Mouse (Mus musculus) neural tube, embryonic 13.5 days (tissue): Measurements from ENCODE around the gene Mapt. TPM values are rescaled to one million over a fixed set of nuclear protein-coding genes. Genes with fewer than 3 reads are reported as not detected.

Experiments used
- ATAC-seq: fragments of 200-750 bp; cut with Nextera tagmentation; 2 replicates; pipeline ENCODE4 v1.8.0; 2017; ENCODE audit warnings: low read depth, mild to moderate bottlenecking, moderate TSS enrichment, moderate library complexity
- H3K27ac ChIP-seq: fragments of 300-500 bp; sonication (generic); replicated peaks from 2 replicates; pipeline ENCODE4 v1.5.1; 2015; ENCODE audit warnings: moderate library complexity, mild to moderate bottlenecking, inconsistent platforms
- H3K27me3 ChIP-seq: fragments of 300-500 bp; sonication (generic); 2 replicates; pipeline ENCODE4 v1.6.1; 2015; ENCODE audit warnings: mild to moderate bottlenecking, inconsistent platforms
- H3K36me3 ChIP-seq: fragments of 300-500 bp; sonication (generic); 2 replicates; pipeline ENCODE4 v1.6.1; 2015; ENCODE audit warnings: mild to moderate bottlenecking, inconsistent platforms
- H3K4me1 ChIP-seq: fragments of 300-500 bp; sonication (generic); replicated peaks from 2 replicates; pipeline ENCODE4 v1.6.1; 2015; ENCODE audit warnings: inconsistent platforms
- H3K4me2 ChIP-seq: fragments of 300-500 bp; sonication (generic); 2 replicates; pipeline ENCODE4 v1.6.1; 2015; ENCODE audit warnings: inconsistent platforms, mild to moderate bottlenecking, moderate library complexity
- H3K4me3 ChIP-seq: fragments of 300-500 bp; sonication (generic); 2 replicates; pipeline ENCODE4 v1.5.1; 2015; ENCODE audit warnings: mild to moderate bottlenecking, inconsistent platforms
- H3K9ac ChIP-seq: fragments of 300-500 bp; sonication (generic); 2 replicates; pipeline ENCODE4 v1.6.1; 2015; ENCODE audit warnings: moderate library complexity, mild to moderate bottlenecking, inconsistent platforms
- H3K9me3 ChIP-seq: fragments of 300-500 bp; sonication (generic); 2 replicates; pipeline ENCODE4 v1.6.1; 2016; ENCODE audit warnings: inconsistent platforms
- WGBS: fragments of 180-500 bp; shearing (Covaris S2); methylation state at CpG from one replicate; pipeline ENCODE4 v1.1.7; 2015; 5-methylcytosine and 5-hydroxymethylcytosine counted together
- polyA plus RNA-seq: library from polyadenylated mRNA; unstranded; fragments of >200 nt; fragmentation: Nextera tagmentation; extraction: Ambion mirVana; gene quantifications from 2 replicates; pipeline ENCODE4 v1.2.1, GENCODE M21; 2015

Mapt gene
- polyA plus RNA-seq, result 665 and 688 TPM in 2 replicates

DNA sequence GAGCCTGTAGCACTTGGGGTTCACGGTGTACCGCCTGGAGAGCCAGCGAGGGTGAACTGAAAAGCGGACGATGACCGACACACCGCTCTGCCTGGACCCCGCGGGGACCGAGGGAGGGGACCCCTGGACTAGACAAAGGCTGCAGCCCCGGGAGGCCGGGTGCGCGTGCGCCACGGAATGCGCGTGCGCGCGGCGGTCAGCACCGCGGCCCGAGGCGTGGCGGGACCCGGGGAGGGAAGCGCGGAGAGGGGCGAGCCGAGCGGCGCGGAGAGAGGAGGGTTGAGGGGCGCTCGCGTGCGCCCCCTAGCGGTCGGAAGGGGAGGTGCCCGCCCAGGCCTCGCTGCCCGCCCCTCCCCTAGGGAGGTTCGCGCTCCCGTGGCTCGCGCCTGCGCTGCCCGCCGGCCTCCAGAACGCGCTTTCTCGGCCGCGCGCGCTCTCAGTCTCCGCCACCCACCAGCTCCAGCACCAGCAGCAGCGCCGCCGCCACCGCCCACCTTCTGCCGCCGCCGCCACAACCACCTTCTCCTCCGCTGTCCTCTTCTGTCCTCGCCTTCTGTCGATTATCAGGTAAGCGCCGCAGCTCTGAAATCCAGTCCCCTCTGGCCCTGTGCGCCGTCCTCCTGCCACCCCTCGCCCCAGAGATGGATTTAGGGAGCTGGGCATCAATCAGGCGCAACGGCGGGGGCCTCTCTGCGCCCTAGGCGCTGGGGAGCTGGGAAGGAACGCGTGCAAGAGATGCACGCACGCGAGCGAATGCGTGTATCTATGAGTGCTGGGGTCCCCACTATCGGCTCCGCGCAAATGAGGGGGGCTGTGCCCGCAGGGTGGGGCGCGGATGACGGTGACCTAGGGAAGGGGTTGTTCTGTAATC, at the start of gene Mapt:
Gene Mapt, plus strand, starts transcription at position 350 of the 871 bp plus-strand sequence.
- peak; percentile 65 for ATAC-seq
- peak within 1 kb of the TSS; percentile 81 for H3K4me3 ChIP-seq
- H3K36me3 ChIP-seq, result no peaks in the 10 kb centered on the region
- peaks cover 40% of the 10 kb centered on the region for H3K4me1 ChIP-seq
- no peaks in the 10 kb centered on the region for H3K9me3 ChIP-seq
- under 1% methylated on average over 74 of the region's 94 CpGs for WGBS
- peak within 1 kb of the TSS; percentile 99 for H3K27ac ChIP-seq
- H3K27me3 ChIP-seq, result peaks cover 30% of the 10 kb centered on the region
- peak within 1 kb of the TSS; percentile 79 for H3K4me2 ChIP-seq
- H3K9ac ChIP-seq, result peak within 1 kb of the TSS; percentile 95

DNA sequence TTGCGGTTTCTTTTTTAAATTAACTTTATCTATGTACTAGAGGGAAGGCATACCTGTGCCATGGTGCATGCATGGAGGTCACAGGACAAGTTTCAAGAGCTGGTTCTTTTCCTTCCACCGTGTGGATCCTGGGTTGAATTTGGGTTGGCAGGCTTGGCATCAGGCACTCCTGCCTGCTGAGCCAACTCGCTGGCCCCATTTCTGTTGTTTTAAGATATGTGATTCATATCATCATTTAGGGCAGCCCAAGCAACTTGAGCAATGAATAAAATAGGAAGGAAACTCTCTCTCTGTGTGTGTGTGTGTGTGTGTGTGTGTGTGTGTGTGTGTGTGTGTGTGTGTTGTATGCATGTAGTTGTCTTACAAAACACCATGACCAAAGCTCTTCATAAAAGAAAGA, 49.0 kb upstream of the Mapt start:
- no peak for ATAC-seq
- WGBS, result 84% methylated on average over 3 of the region's 3 CpGs
- H3K4me3 ChIP-seq, result no peak overlapping the region

DNA sequence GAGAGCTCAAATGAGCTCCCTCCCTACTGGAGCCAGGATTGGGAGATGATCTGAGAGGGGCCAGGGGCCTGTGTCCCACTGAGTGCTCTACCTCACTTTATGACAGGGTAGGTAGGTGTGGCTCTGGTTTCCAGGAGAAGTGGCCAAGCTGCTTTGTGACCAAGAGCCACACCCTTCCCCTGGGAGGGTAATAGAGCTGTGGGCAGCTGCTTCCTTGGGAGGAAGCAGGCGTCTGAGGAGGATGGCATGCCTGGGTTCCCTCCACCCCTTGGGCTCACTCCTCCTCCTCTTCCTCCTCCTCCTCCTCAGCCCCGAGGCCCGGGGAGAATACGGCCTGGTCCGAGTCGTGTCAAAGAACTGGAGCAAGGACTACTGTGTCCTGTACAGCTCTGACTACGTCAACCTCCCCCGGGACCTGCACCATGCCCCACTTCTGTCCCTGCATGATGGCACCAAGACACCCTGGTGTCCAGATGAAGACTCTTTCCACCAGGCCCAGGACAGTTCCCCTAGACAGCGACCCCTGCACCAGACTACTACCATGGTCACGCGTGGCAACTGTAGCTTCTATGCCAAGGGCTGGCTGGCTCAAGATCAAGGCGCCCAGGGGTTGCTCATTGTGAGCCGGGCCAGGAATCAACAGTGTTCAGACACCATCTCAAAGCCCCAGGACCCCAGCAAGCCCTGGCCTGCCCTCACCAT, 44.9 kb upstream of the Mapt start, which contains the start of gene Sppl2c:
Gene Sppl2c, plus strand, starts transcription at position 193 of the 702 bp plus-strand sequence.
- no peak within 1 kb of the TSS for H3K4me2 ChIP-seq
- ATAC-seq, result no peak
- H3K9me3 ChIP-seq, result no peaks in the 10 kb centered on the region
- H3K27me3 ChIP-seq, result no peaks in the 10 kb centered on the region; the same call in 1 of the 2 replicates
- no peaks in the 10 kb centered on the region for H3K36me3 ChIP-seq
- WGBS, result 71% methylated on average over 13 of the region's 13 CpGs
- no peak within 1 kb of the TSS for H3K9ac ChIP-seq
- H3K4me3 ChIP-seq, result no peak within 1 kb of the TSS
- no peak within 1 kb of the TSS for H3K27ac ChIP-seq
- no peaks in the 10 kb centered on the region for H3K4me1 ChIP-seq

More for the DNA sequence above, 49.0 kb upstream of the Mapt start:
- H3K27ac ChIP-seq, result no peak overlapping the region
- no peaks in the 10 kb centered on the region for H3K9me3 ChIP-seq
- no peaks in the 10 kb centered on the region; the same call in 1 of the 2 replicates for H3K27me3 ChIP-seq
- no peaks in the 10 kb centered on the region for H3K4me1 ChIP-seq
- H3K36me3 ChIP-seq, result no peaks in the 10 kb centered on the region
- no peak overlapping the region for H3K9ac ChIP-seq
- H3K4me2 ChIP-seq, result no peak overlapping the region

DNA sequence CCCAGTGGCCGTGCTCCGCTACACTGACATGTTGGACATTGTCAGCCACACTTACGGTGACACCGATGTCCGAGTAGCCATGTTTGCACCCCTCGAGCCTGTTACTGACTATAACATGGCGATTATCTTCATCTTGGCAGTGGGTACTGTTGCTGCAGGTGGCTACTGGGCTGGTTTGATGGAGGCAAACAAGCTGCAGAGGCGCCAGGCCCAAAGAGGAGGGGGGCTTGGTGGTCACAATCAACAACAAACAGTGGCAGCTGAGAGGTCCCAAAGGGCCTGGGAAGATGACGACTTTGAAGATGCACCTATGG, 44.4 kb upstream of the Mapt start:
- no peak overlapping the region for H3K27ac ChIP-seq
- H3K27me3 ChIP-seq, result no peaks in the 10 kb centered on the region; the same call in 1 of the 2 replicates
- WGBS, result 92% methylated on average over 9 of the region's 9 CpGs
- H3K9me3 ChIP-seq, result no peaks in the 10 kb centered on the region
- ATAC-seq, result no peak
- H3K36me3 ChIP-seq, result no peaks in the 10 kb centered on the region
- no peak overlapping the region for H3K4me3 ChIP-seq
- no peak overlapping the region for H3K9ac ChIP-seq
- H3K4me2 ChIP-seq, result no peak overlapping the region
- H3K4me1 ChIP-seq, result no peaks in the 10 kb centered on the region

DNA sequence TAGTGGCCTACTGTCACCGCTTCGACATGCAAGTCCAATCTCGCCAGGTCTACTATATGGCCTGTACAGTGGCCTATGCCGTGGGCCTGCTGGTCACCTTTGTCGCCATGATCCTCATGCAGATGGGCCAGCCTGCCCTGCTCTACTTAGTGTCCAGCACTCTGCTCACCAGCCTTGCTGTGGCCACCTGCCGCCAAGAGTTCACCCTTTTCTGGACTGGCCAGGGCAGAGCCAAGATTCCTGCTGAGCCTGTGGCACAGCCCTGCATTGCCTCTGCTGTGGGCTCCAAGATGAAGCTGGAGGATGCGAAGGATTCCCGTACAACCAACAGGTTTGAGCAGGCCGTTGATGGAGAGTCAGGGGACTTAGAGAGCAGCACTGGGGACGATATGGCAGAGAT, 43.4 kb upstream of the Mapt start:
- Histone ChIP-seq H3K9ac (no peak overlapping the region), H3K4me3 (no peak overlapping the region), H3K4me1 (no peaks in the 10 kb centered on the region), H3K27me3 (no peaks in the 10 kb centered on the region; the same call in 1 of the 2 replicates), H3K9me3 (no peaks in the 10 kb centered on the region), H3K27ac (no peak overlapping the region), H3K36me3 (no peaks in the 10 kb centered on the region), H3K4me2 (no peak overlapping the region)
- ATAC-seq, result no peak
- 95% methylated on average over 10 of the region's 10 CpGs for WGBS

DNA sequence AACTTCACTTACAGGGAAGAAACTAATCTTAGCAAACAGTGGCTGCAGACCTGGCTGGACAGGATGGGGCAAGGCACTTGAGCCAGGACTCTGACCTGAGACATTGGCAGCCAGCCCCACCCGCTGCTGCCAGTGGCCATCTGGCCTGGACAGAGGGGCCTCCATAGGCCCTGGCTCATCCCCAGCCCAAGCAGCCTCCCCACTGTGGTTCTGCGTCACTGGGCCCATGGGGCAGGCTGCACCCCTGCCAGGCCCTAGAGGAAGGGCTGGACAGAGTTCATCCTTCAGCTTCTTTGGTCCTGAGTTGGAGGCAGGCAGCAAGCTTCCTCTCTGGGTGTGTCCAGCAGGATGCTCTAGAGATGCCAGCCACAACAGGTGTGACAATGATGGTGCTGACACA, 41.2 kb upstream of the Mapt start:
- 88% methylated on average over 2 of the region's 2 CpGs for WGBS
- Histone ChIP-seq H3K9me3 (no peaks in the 10 kb centered on the region), H3K27ac (no peak overlapping the region), H3K4me1 (no peaks in the 10 kb centered on the region), H3K9ac (no peak overlapping the region), H3K36me3 (no peaks in the 10 kb centered on the region), H3K4me2 (no peak overlapping the region), H3K27me3 (no peaks in the 10 kb centered on the region), H3K4me3 (no peak overlapping the region)
- no peak for ATAC-seq

DNA sequence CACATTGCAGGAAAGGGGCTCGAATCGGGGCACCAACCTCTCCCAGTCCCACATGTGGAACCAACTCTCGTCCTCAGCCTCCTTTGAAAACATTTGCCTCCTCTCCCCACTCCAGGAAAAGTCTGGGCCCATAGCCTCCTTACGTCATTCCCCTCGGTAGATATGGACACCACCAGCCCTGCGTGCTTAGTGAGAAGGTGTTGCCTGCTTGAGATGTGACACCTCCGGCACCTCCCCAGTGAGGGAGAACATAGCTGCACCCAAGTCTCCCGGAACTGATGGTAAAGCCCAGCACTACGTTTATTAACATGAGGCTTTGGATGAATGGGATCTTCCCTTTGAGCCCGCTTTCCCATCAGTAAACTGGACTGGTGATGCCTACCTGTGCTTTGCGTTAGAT, 35.8 kb upstream of the Mapt start:
- H3K36me3 ChIP-seq, result no peaks in the 10 kb centered on the region
- peak overlapping the region; percentile 34; the same call in 1 of the 2 replicates for H3K4me2 ChIP-seq
- H3K9me3 ChIP-seq, result no peaks in the 10 kb centered on the region
- H3K4me3 ChIP-seq, result no peak overlapping the region
- no peak overlapping the region for H3K27ac ChIP-seq
- H3K4me1 ChIP-seq, result no peaks in the 10 kb centered on the region
- ATAC-seq, result 0 out of 2 replicates have a peak, but pooled peaks have one; percentile 21
- H3K9ac ChIP-seq, result no peak overlapping the region
- WGBS, result 79% methylated on average over 11 of the region's 11 CpGs
- H3K27me3 ChIP-seq, result peaks cover 12% of the 10 kb centered on the region

DNA sequence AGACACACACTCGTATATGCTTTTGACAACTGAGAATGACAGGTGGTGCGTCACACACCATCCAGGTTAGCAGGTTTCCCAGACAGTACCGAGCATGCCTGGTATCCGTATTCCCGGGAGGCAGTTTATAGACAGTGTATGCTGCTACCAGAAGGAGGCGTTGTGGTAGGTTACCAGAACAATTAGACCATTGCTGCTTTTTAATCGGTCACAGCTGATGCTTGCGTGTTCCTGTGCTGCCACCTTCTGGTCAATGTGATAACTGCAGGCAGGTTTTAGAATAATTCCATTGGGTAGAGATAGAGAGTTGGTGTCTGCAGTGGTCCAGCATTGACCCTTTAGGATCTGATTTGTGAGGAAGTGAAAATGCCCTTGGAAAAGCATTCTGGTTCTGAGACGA, 35.4 kb upstream of the Mapt start:
- Histone ChIP-seq H3K4me3 (no peak overlapping the region), H3K9me3 (no peaks in the 10 kb centered on the region), H3K4me1 (no peaks in the 10 kb centered on the region), H3K36me3 (no peaks in the 10 kb centered on the region), H3K27me3 (peaks cover 12% of the 10 kb centered on the region), H3K27ac (no peak overlapping the region), H3K9ac (no peak overlapping the region), H3K4me2 (peak overlapping the region; percentile 34; the same call in 1 of the 2 replicates)
- 7% methylated on average over 9 of the region's 9 CpGs for WGBS
- peak; percentile 97 for ATAC-seq

DNA sequence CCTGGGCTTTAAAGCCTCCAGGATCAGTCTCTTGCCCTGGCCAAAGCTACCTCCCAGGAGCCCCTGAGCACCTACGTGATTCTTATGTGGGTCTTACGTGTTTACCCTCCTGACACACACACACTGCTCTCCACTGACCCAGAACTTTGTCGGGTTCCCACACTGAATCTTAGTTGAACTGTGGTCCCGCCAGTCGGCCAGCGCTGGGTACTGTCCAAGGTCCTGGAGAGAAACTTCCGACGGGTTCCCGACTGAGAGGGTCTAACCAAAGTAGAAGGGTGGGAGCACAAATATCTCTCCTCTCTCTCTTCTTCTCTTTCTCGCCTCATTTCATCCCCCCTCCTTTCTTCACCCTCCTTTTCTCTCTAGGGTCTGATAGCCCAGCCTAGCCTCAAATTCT, 33.3 kb upstream of the Mapt start:
- Histone ChIP-seq H3K27ac (no peak overlapping the region), H3K4me3 (no peak overlapping the region), H3K4me1 (no peaks in the 10 kb centered on the region), H3K9me3 (peaks cover 10% of the 10 kb centered on the region), H3K36me3 (no peaks in the 10 kb centered on the region), H3K4me2 (no peak overlapping the region), H3K27me3 (peaks cover 12% of the 10 kb centered on the region), H3K9ac (no peak overlapping the region)
- WGBS, result 9% methylated on average over 10 of the region's 10 CpGs
- ATAC-seq, result no peak

DNA sequence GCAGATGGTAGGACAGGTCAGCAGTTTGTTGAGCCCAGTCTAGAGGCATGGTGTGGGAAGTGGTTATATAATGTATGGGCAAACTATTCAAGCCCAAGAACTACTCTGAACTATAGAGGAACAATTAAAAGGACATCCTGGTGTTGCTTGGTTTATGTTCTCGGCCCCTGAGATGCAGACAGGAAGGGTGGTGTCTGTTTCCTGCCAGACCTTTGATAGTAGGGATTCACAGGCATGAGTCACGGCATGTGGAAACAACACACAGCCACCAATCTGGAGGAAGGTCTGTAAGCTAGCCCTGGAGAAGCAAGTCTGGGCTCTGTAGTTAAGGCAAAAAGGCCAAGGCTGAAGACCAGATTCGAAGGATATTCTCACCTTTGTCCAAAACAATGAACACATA, 27.9 kb upstream of the Mapt start:
- Histone ChIP-seq H3K4me1 (no peaks in the 10 kb centered on the region; the same call in 1 of the 2 replicates), H3K4me2 (no peak overlapping the region), H3K9ac (no peak overlapping the region), H3K4me3 (no peak overlapping the region), H3K27me3 (peaks cover 7% of the 10 kb centered on the region), H3K27ac (no peak overlapping the region), H3K9me3 (peaks cover 10% of the 10 kb centered on the region), H3K36me3 (no peaks in the 10 kb centered on the region)
- WGBS, result 83% methylated on average over 3 of the region's 3 CpGs
- ATAC-seq, result no peak

DNA sequence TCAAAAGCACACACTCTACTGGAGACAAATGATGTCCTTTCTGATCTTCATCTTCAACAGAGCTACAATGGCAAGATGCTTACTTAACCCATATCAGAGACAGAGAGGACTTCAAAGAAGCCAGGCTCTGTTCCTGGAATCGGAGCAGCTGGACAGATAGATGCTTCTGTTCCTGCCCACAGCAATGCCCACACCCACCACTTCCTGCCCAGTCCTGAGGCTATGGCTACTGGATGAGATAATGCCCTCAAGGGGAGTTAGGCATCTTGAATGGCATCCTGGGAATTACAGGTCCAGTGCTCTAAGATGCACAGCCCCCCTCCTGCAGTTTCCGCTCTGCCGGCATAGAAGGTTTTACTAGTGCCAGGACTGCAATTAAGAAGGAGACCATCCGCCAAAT, 24.6 kb upstream of the Mapt start:
- ATAC-seq, result no peak
- peaks cover 7% of the 10 kb centered on the region; the same call in 1 of the 2 replicates for H3K27me3 ChIP-seq
- H3K4me3 ChIP-seq, result no peak overlapping the region
- H3K4me2 ChIP-seq, result no peak overlapping the region
- 75% methylated on average over 4 of the region's 4 CpGs for WGBS
- H3K9ac ChIP-seq, result no peak overlapping the region
- no peaks in the 10 kb centered on the region; the same call in 1 of the 2 replicates for H3K4me1 ChIP-seq
- no peaks in the 10 kb centered on the region for H3K36me3 ChIP-seq
- no peak overlapping the region for H3K27ac ChIP-seq
- H3K9me3 ChIP-seq, result peaks cover 8% of the 10 kb centered on the region

DNA sequence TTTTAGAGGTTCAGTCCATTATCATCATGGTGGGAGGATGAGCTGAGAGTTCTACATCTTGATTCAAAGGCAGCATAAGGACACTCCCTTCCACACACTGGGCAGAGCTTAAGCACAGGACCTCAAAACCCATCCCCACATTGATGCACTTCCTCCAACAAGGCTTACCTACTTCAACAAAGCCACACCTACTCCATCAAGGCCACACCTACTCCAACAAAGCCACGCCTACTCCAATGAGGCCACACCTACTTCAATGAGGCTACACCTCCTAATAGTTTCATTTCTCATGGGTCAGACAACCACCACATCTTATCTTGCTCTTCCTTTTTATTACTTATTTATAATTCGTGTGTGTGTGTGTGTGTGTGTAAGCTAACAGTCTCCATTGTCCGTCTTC, 22.1 kb upstream of the Mapt start:
- Histone ChIP-seq H3K9me3 (no peaks in the 10 kb centered on the region), H3K36me3 (no peaks in the 10 kb centered on the region), H3K9ac (no peak overlapping the region), H3K4me2 (no peak overlapping the region), H3K4me1 (no peaks in the 10 kb centered on the region; the same call in 1 of the 2 replicates), H3K4me3 (no peak overlapping the region), H3K27me3 (peaks cover 7% of the 10 kb centered on the region; the same call in 1 of the 2 replicates), H3K27ac (no peak overlapping the region)
- ATAC-seq, result no peak
- 75% methylated on average over 3 of the region's 3 CpGs for WGBS
